Mouse (Mus musculus): ENCODE results near the gene Grik3.

Gene Grik3

DNA sequence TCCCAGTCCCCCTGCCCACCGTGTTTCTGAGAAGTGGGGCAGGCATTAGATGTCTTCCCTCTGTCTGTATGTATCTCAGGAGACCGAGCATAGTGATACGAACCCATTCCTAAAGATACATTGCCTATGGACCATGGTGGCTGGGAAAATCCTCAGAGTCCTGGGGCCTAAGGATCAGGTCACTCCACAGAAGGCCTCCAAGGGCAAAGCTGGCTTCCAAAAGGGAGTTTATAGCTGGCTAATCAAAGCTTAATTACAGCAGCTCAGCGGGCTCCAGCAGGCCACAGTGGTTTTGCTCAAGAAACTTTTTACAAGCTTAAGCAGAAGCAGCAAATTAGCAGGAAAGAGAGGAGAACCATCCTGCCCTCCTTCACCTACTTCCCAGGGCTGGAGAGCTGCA is 237.1 kb downstream of the Grik3 start:
- DNase-seq (ENCODE audit: low spot score) = no peak

DNA sequence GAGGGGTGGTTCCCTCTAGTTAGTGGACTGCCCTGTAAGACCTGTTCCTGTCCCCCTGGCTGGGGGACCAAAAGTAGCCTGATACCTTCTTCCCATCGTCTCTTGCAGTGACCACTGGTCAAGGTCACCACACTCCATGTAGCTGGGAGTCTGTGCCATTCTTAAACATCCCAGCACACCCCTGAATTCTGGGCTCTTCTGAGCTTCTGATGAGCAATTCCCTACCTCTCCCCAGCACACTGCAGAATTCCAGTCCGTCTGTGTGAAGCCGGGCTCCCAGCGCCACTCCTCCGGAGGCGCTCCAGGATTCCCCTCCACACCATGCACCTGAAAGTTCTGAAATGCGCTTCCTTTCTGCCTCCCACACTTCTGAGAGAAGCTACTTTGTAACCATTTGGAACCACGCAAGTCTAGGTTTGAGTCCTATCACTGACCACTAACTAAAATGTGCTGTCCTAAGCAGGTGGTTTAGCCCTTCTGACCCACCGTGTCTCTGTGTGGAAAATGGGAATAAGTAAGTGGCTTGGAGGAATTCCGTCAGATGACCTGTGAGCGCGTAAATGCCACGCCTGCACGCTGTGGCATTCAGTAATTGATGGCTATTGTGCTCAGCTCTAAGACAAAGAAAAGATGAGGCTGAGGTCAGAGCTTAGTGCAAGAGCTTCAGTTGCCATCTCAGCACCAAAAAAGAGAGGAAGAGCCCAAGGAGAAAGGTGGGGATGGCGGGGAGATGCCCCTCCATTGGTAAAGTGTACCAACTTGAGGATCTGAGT is 237.8 kb downstream of the Grik3 start:
- no peak for DNase-seq (ENCODE audit: low spot score)

DNA sequence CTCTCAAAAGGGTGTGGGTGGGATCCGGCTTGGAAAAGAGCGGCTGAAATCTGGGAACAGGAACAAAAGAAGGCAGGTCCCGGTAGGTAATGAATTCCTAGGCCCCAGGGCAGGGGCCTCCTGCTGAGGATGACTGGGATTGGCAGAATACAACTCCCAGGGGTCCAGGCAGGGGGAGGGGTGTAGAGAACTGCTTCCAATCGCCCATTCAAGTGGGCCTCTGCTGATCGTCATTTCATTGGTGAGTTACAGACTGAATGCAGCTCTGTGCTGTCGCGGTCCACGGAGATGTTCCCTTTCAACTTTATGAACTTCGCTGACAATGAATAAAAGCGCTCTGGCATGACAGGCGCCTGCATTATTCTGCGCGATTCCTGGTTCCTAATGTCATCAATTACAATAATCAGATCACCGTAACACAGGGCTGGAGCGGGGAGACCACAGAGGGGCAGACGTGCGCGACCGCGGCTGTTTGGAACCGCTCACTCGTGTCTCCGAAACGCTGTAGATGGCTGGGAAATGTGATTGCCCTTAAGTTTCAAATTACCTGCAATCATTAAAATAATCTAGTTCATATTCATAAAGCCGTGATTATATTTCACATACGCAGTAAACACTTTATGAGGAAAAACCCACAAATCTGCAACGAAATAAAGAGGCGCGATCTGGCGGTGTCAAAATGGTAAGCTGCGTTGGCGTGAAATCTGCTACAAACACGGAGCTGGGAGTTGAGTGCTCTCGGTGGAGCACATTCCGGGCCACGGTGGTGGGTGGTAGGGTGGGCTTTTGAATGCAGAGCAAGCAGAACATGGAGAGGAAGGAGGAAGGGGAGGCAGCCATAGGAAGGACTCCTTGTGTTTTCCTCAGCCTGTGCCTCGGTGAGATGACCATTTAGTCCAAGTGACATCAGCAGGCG is 239.1 kb downstream of the Grik3 start:
- no peak for DNase-seq (ENCODE audit: low spot score)

DNA sequence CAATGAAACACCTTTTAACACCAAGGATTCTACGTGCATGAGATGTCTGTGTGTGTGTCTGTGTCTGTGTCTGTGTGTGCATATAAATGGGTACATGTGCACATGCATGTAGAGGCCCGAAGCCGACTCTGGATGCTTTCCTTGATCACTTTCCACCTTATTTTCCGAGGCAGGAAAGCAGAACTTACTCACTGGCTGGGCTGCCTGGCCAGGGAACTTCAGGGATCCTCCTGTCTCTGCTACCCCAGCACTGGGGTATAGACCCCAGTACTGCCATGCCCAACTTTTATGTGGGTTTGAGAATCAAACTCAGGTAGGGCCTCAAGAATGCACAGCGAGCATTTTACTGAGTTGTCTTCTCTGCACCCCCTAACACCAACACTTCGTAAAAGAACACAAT is 240.3 kb downstream of the Grik3 start:
- DNase-seq (ENCODE audit: low spot score) = no peak

DNA sequence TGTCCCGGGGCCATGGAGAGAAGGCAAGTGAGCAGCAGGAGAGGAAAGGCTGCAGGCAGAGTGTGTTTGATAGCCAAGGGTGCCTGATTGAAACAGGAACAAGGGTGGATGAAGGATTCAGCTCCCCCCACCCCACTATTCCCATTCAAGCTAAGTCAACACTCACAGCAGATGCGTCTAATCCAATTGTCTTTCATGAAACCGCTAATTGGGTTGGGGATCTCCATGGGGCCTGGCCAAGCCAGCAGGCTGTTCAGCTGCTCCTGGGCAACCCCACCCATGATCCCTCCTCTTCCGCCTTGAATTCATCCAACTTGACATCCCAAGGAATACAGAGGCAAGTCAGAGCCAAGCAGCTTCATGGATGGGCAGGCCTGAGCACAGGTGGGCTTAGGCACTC is 246.3 kb downstream of the Grik3 start:
- no peak for DNase-seq (ENCODE audit: low spot score)

DNA sequence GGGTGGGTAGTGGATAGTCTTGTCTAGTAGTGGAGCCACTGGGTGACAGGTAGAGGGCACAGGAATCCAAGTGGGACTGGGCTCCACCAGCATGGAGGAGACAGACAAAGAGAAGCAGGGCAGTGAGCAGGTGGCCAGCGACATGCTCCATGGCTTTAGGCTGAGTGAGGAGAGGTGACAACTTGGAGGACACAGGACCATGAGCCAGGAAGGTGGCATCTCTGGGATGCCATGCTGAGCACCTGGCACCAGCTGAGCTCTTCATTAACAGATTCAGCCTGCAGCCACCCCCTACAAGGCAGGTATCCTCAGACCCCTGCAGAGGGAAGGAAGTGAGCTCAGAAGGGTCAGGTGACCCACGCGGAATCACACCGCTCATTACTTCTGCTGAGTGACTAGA is 248.3 kb downstream of the Grik3 start:
- DNase-seq (ENCODE audit: low spot score) = no peak

DNA sequence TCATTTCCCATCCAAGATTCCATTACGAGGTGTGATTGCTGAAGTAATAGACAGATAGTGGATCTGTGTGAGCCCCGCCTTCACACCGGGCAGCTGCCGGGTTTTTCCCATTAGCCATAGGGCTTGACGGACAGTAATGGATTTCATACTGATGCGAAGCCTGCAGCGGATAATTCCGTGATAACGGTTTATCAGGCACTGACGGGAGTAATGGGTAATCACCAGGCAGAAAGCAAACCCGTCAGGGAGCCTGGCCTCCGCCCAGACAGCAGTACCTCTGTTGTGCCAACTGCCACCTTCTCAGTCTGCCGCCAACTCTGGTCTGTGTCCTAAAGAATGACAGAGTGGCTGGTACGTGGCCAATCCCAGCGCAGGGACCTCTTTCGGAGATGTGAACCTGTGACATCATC is 251.7 kb downstream of the Grik3 start:
- no peak for DNase-seq (ENCODE audit: low spot score)

DNA sequence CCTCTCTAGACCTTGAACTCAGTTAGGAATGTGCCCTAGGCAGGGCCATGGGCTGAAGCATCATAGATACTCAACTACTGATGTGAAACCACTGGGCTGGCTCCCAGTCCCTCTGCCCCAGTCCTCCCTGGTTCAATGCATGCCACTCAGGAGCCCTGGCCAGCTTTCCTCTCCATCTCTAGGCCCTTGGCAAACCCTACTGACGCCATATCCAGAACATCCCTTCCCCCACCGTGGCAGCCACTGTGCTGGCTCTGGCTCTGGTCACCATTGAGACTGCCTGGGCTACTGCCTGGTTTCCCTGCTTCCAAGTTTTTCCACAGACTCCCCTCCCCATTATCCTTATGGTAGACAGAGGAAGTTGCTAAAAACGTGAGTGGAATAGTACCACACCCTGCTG is 255.4 kb downstream of the Grik3 start:
- DNase-seq (ENCODE audit: low spot score) = no peak

DNA sequence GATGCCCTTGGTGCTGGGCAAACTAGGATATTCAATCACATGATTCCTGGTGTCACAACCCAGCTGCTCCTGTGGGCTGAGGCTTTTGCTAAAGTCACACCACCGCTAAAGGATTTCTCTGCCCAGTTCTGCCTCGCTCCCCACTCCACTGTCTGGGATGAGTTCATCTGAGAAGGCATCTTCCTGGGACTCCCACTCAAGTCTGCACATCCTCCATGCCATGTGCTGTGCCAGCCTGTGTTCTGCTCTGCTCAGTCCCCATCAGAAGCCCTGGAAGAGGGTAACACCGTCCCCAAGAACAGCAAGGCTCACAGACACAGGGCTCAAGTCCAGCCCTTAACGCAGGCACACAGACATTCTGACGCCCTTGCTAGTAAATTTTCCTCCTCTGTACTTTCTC is 265.9 kb downstream of the Grik3 start:
- no peak for DNase-seq (ENCODE audit: low spot score)

DNA sequence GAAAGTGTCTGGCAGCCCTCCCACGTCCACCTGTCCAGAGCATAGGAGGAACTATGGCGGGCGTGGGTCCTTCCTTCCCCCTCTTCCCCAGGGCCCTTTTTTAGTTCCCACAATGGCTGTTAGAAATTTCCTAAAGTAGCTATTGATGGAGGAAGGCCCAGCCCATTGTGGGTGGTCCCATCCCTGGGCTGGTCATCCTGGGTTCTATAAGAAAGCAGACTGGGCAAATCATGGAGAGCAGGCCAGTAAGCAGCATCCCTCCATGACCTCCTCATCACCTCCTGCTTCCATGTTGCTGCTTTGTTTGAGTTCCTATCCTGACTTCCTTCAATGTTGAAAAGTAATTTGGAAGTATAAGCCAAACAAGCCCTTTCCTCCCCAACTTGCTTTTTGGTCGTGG is 269.8 kb downstream of the Grik3 start:
- DNase-seq (ENCODE audit: low spot score) = no peak

DNA sequence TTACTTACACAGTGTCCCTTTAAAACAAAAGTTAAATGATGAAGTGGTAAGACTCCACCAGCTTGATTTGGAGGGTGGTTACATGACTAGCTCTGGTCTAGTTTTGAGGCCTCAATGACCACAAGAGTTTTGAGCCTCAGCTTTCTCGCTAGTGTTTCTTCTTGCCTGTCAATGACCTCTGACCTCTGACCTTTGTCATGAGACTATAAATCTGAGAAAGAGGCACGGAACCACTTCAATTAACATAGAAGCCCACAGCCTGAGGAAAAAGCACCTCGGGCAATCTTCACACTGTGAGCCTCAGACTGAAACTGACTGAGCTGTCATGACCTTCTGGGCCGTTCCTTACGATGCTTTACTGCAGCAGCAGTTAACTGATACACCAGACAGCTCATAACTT is 272.6 kb downstream of the Grik3 start:
- DNase-seq (ENCODE audit: low spot score) = no peak

All from c-Kit-positive CD71-positive TER-119-positive erythroid progenitor cells, embryonic 14.5 days (primary cell).